Mouse (Mus musculus): ENCODE data around the gene Iqcf3. TPM values are rescaled to one million over a fixed set of nuclear protein-coding genes. Genes with fewer than 3 reads are reported as not detected.

The Iqcf3 gene
- polyA plus RNA-seq, 1 experiment = not detected

DNA sequence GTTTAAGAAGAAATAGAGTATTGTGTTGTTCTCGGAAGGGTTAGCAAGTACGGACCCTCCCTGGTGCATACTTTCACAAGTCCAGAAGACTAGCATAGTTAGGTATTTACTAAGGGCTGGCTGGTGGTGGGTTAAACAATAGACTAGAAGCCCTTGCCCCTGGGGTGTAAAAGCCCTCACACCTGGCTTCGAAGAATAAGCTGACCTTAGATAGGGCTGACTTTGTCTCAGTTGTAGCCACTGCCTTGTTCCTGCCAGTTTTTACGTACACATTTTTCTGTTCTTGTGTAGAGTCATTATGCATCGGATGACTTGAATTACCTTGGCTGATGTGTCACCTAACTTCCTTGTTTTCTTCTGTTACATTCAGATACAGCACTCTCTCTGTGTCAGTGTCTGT lies 11.9 kb upstream of the Iqcf3 start:
- Histone ChIP-seq H3K27me3 (ENCODE audit: control insufficient read depth) (no peaks in the 10 kb centered on the region), H3K36me3 (ENCODE audit: control insufficient read depth) (no peaks in the 10 kb centered on the region), H3K4me1 (ENCODE audit: control insufficient read depth) (no peaks in the 10 kb centered on the region), H3K9me3 (ENCODE audit: control insufficient read depth, low read length) (no peaks in the 10 kb centered on the region), H3K4me3 (replicated peaks) (no peak overlapping the region)
- TF ChIP-seq GATA1 (IDR thresholded peaks at IDR 0.05; ENCODE audit: low read length) (no peak), TAL1 (IDR thresholded peaks at IDR 0.05; ENCODE audit: low read length) (no peak)

- no peak for TF ChIP-seq GATA1 (IDR thresholded peaks at IDR 0.05; ENCODE audit: low read length)
- no peak for TF ChIP-seq TAL1 (IDR thresholded peaks at IDR 0.05; ENCODE audit: low read length)
- H3K27me3 ChIP-seq (ENCODE audit: control insufficient read depth) = no peaks in the 10 kb centered on the region
- no peaks in the 10 kb centered on the region for H3K36me3 ChIP-seq (ENCODE audit: control insufficient read depth)
- no peaks in the 10 kb centered on the region for H3K4me1 ChIP-seq (ENCODE audit: control insufficient read depth)
- H3K9me3 ChIP-seq (ENCODE audit: control insufficient read depth, low read length) = no peaks in the 10 kb centered on the region
- H3K4me3 ChIP-seq (replicated peaks) = no peak overlapping the region
These were observed 10.8 kb upstream of the Iqcf3 start for GRCm38 (mm10) chr9:106572186-106572585.

- H3K4me1 ChIP-seq (ENCODE audit: control insufficient read depth) = no peaks in the 10 kb centered on the region
- no peaks in the 10 kb centered on the region for H3K9me3 ChIP-seq (ENCODE audit: control insufficient read depth, low read length)
- TF ChIP-seq TAL1 (IDR thresholded peaks at IDR 0.05; ENCODE audit: low read length) (no peak), GATA1 (IDR thresholded peaks at IDR 0.05; ENCODE audit: low read length) (no peak)
- no peaks in the 10 kb centered on the region for H3K36me3 ChIP-seq (ENCODE audit: control insufficient read depth)
- no peaks in the 10 kb centered on the region for H3K27me3 ChIP-seq (ENCODE audit: control insufficient read depth)
- H3K4me3 ChIP-seq (replicated peaks) = no peak within 1 kb of the TSS
These were observed 9.5 kb upstream of the Iqcf3 start, which contains the start of gene Iqcf4 for GRCm38 (mm10) chr9:106570896-106571295. Gene Iqcf4 (minus strand): TSS chr9:106570996.

DNA sequence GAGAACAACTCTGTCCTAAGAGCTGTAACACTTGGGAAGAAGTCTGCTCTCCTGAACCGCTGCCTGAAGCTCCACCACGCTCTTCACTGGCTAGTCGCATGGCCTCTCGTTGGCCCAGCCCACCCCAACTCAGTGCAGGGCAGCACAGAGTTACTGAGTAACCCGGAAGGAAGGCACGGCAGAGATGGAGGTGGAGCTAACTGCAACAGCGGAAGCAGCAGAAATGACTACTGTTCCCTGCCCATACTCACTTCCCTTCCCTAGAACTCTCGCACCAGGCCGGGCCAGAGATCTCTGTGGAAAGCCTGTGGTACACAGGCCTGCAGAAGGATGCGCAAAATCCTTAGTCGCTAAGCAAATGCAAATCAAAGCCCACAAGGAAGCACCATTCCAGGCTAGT lies 5.0 kb upstream of the Iqcf3 start:
- no peaks in the 10 kb centered on the region for H3K9me3 ChIP-seq (ENCODE audit: control insufficient read depth, low read length)
- H3K27me3 ChIP-seq (ENCODE audit: control insufficient read depth) = no peaks in the 10 kb centered on the region
- no peak overlapping the region for H3K4me3 ChIP-seq (replicated peaks)
- no peaks in the 10 kb centered on the region for H3K4me1 ChIP-seq (ENCODE audit: control insufficient read depth)
- no peaks in the 10 kb centered on the region for H3K36me3 ChIP-seq (ENCODE audit: control insufficient read depth)
- TF ChIP-seq GATA1 (IDR thresholded peaks at IDR 0.05; ENCODE audit: low read length) = no peak
- no peak for TF ChIP-seq TAL1 (IDR thresholded peaks at IDR 0.05; ENCODE audit: low read length)

DNA sequence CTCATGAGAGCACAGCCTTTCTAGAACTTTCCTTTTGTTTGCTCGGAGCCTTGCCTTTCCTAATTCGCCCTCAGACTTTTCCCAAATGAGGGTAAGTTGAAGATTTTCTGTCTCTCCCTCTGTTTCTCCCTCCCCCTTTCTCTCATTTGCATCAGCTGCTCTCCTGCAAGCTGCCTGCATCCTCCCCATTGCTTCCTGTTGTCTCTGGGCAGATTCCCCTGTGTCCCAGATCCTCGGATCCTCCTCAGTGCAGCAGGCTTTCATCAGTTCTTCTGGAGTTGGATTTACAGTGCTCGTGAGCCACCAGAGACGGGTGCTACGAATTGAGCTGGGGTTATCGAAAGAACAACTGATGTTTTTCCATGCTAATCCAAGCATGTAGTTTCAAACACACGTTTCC lies 2.6 kb upstream of the Iqcf3 start:
- H3K36me3 ChIP-seq (ENCODE audit: control insufficient read depth) = no peaks in the 10 kb centered on the region
- H3K4me1 ChIP-seq (ENCODE audit: control insufficient read depth) = no peaks in the 10 kb centered on the region
- no peaks in the 10 kb centered on the region for H3K9me3 ChIP-seq (ENCODE audit: control insufficient read depth, low read length)
- H3K27me3 ChIP-seq (ENCODE audit: control insufficient read depth) = no peaks in the 10 kb centered on the region
- no peak overlapping the region for H3K4me3 ChIP-seq (replicated peaks)
- TF ChIP-seq TAL1 (IDR thresholded peaks at IDR 0.05; ENCODE audit: low read length) (no peak), GATA1 (IDR thresholded peaks at IDR 0.05; ENCODE audit: low read length) (no peak)

DNA sequence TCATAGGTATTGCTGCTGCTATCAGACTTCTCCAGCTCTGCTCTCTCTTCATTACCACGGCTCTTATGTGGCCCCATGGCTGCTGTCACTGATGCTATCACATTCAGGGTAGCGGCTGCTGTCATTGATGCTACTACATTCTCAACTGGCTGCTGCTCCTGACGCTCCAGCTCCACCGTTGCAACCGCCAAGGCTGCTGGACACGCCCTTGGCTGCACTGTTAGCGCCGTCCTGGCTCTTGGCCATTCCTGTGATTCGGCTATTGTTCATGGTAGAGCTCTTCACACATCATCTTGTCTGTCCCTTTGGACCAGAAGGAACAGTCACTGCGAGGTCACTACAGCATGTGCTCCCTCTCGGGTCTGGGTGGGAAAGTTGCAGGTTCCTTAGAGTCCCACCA lies 860 bp upstream of the Iqcf3 start:
- H3K4me1 ChIP-seq (ENCODE audit: control insufficient read depth) = no peaks in the 10 kb centered on the region
- no peaks in the 10 kb centered on the region for H3K27me3 ChIP-seq (ENCODE audit: control insufficient read depth)
- no peak overlapping the region for H3K4me3 ChIP-seq (replicated peaks)
- H3K9me3 ChIP-seq (ENCODE audit: control insufficient read depth, low read length) = no peaks in the 10 kb centered on the region
- H3K36me3 ChIP-seq (ENCODE audit: control insufficient read depth) = no peaks in the 10 kb centered on the region
- no peak for TF ChIP-seq GATA1 (IDR thresholded peaks at IDR 0.05; ENCODE audit: low read length)
- no peak for TF ChIP-seq TAL1 (IDR thresholded peaks at IDR 0.05; ENCODE audit: low read length)

GRCm38 (mm10) chr9:106534975-106535374 lies 26.5 kb downstream of the Iqcf3 start:
- H3K9me3 ChIP-seq (ENCODE audit: control insufficient read depth, low read length) = no peaks in the 10 kb centered on the region
- no peak for TF ChIP-seq GATA1 (IDR thresholded peaks at IDR 0.05; ENCODE audit: low read length)
- no peak for TF ChIP-seq TAL1 (IDR thresholded peaks at IDR 0.05; ENCODE audit: low read length)

GRCm38 (mm10) chr9:106534296-106534695 lies 27.1 kb downstream of the Iqcf3 start:
- H3K4me3 ChIP-seq (replicated peaks) = no peak overlapping the region
- no peaks in the 10 kb centered on the region for H3K36me3 ChIP-seq (ENCODE audit: control insufficient read depth)
- no peaks in the 10 kb centered on the region for H3K4me1 ChIP-seq (ENCODE audit: control insufficient read depth)
- no peaks in the 10 kb centered on the region for H3K27me3 ChIP-seq (ENCODE audit: control insufficient read depth)
- TF ChIP-seq TAL1 (IDR thresholded peaks at IDR 0.05; ENCODE audit: low read length) (no peak), GATA1 (IDR thresholded peaks at IDR 0.05; ENCODE audit: low read length) (no peak)
- H3K9me3 ChIP-seq (ENCODE audit: control insufficient read depth, low read length) = no peaks in the 10 kb centered on the region

More at GRCm38 (mm10) chr9:106534975-106535374, 26.5 kb downstream of the Iqcf3 start:
- Histone ChIP-seq H3K27me3 (ENCODE audit: control insufficient read depth) (no peaks in the 10 kb centered on the region), H3K4me3 (replicated peaks) (no peak overlapping the region), H3K36me3 (ENCODE audit: control insufficient read depth) (no peaks in the 10 kb centered on the region), H3K4me1 (ENCODE audit: control insufficient read depth) (no peaks in the 10 kb centered on the region)

- no peaks in the 10 kb centered on the region for H3K4me1 ChIP-seq (ENCODE audit: control insufficient read depth)
- H3K9me3 ChIP-seq (ENCODE audit: control insufficient read depth, low read length) = no peaks in the 10 kb centered on the region
- TF ChIP-seq TAL1 (IDR thresholded peaks at IDR 0.05; ENCODE audit: low read length) (no peak), GATA1 (IDR thresholded peaks at IDR 0.05; ENCODE audit: low read length) (no peak)
- no peaks in the 10 kb centered on the region for H3K27me3 ChIP-seq (ENCODE audit: control insufficient read depth)
- no peak overlapping the region for H3K4me3 ChIP-seq (replicated peaks)
- H3K36me3 ChIP-seq (ENCODE audit: control insufficient read depth) = no peaks in the 10 kb centered on the region
These were observed 29.6 kb downstream of the Iqcf3 start for GRCm38 (mm10) chr9:106531833-106532232.

DNA sequence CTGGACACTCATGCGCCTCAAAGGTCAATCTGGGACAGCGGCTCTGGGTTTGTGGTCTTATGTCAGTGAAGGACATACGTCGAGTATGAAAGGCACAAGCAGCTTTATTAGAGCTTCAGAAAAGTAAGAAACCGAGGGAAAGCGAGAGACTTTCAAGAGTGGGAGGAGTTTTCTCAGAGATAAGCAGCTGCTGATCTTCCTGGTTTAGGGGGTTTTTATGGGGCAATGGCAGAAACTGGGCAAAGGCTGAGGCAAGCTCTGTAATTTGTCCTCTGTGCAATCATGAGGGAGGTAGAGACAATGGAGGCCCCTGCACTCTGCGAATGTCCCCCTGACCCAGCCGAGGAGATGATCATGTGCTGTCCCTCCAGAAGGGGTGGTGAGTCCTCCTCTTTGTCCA lies 41.5 kb downstream of the Iqcf3 start:
- H3K9me3 ChIP-seq (ENCODE audit: control insufficient read depth, low read length) = no peaks in the 10 kb centered on the region
- no peaks in the 10 kb centered on the region for H3K36me3 ChIP-seq (ENCODE audit: control insufficient read depth)
- no peaks in the 10 kb centered on the region for H3K4me1 ChIP-seq (ENCODE audit: control insufficient read depth)
- no peak overlapping the region for H3K4me3 ChIP-seq (replicated peaks)
- TF ChIP-seq GATA1 (IDR thresholded peaks at IDR 0.05; ENCODE audit: low read length) (no peak), TAL1 (IDR thresholded peaks at IDR 0.05; ENCODE audit: low read length) (no peak)
- H3K27me3 ChIP-seq (ENCODE audit: control insufficient read depth) = no peaks in the 10 kb centered on the region
